Mouse (Mus musculus): ENCODE results near the gene Map3k9.

DNA sequence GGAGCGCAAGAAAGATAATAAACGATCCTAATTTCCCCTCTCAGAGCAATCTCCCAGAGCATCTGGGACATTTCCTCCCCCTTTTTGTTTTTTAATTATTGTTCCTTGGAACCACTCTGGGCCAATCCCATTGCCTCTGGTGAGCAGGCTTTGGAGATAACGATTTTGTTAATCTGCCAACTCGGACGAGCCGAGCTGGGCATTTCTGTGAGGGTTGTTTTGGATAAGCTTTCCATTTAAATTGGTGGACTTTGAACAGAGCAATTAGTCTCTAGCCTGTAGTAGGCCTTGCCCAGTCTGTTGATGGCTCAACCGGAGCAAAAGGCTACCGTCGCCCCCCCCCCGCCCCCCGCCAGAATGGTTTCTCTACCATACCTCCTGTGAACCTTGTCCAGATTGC is 27.0 kb upstream of the Map3k9 start:
- no peak for TF ChIP-seq CTCF (IDR thresholded peaks at IDR 0.05; ENCODE audit: insufficient read depth, low read length)
- TF ChIP-seq POLR2A (IDR thresholded peaks at IDR 0.05; ENCODE audit: borderline replicate concordance, extremely low read depth, low read depth, low read length) = no peak

Data from lung, adult 2 months (tissue).